Mouse (Mus musculus) liver, postnatal 0 days (tissue): ENCODE data around the gene Btnl10.

Experiments used
- CTCF ChIP-seq: sonication (generic); IDR thresholded peaks from 2 replicates; pipeline ENCODE4 v1.5.1; 2016; ENCODE audit warnings: antibody characterized with exemption, low read depth
- EP300 ChIP-seq: IDR thresholded peaks from 2 replicates; pipeline ENCODE4 v1.6.1; 2016; ENCODE audit warnings: antibody characterized with exemption, low read depth, mild to moderate bottlenecking

- TF ChIP-seq CTCF: no peak
- TF ChIP-seq EP300: no peak
Observed at GRCm38 (mm10) chr11:58969027-58969426, 51.3 kb downstream of the Btnl10 start.
